Mouse (Mus musculus) c-Kit-positive CD71-positive TER-119-negative erythroid progenitor cells, embryonic 14.5 days (primary cell): Measurements from ENCODE around the gene Rpusd3.

Experiments
- DNase-seq: peaks from one replicate; pipeline ENCODE4 v3.0.0-alpha.2; 2013; ENCODE audit warnings: low read depth

Rpusd3 gene

DNA sequence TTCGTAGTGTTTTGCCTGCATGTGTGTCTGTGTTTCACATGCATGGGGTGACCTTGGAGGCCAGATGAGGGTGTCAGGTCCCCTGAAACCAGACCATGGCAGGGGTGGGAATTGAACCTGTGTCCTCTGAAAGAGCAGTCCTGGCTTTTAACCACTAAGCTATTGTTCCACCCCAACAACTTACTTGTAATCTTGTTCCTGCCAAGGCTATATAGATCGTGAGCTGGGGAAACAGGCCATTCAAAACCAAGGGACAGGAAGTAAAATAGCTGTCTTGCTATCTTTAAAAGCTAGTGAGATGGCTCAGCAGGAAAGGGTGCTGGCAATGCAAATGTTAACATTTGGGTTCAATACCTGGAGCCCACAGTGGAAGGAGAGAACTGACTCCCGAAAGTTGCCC, 10.8 kb upstream of the Rpusd3 start:
- DNase-seq, result no peak

DNA sequence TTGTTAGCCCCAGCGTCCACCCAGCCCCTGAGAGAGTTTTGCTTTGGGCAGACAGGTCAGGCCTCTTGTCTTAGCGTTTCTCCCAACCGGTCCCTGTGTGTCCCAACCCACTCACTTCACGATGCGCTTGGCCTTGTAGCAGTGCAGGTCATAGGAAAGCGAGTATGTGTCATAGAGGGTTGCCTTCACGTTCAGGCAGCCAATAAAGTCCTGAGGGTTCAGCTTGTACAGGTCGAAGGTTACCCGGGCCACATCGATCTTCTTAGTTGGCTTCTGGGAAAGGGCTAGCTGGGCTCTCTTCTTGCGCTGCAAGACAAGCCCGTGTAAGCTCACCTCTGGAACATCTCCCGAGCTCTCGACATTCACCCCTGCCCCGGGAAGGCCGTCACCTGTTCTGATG, 8.9 kb upstream of the Rpusd3 start:
- DNase-seq, result no peak

GRCm38 (mm10) chr6:113427397-113427796, 8.3 kb upstream of the Rpusd3 start:
- no peak for DNase-seq

GRCm38 (mm10) chr6:113426696-113427095, 7.6 kb upstream of the Rpusd3 start:
- DNase-seq, result no peak

- no peak for DNase-seq
Observed at GRCm38 (mm10) chr6:113424187-113424586, 5.0 kb upstream of the Rpusd3 start.

GRCm38 (mm10) chr6:113423000-113423399, 3.9 kb upstream of the Rpusd3 start:
- no peak for DNase-seq

DNA sequence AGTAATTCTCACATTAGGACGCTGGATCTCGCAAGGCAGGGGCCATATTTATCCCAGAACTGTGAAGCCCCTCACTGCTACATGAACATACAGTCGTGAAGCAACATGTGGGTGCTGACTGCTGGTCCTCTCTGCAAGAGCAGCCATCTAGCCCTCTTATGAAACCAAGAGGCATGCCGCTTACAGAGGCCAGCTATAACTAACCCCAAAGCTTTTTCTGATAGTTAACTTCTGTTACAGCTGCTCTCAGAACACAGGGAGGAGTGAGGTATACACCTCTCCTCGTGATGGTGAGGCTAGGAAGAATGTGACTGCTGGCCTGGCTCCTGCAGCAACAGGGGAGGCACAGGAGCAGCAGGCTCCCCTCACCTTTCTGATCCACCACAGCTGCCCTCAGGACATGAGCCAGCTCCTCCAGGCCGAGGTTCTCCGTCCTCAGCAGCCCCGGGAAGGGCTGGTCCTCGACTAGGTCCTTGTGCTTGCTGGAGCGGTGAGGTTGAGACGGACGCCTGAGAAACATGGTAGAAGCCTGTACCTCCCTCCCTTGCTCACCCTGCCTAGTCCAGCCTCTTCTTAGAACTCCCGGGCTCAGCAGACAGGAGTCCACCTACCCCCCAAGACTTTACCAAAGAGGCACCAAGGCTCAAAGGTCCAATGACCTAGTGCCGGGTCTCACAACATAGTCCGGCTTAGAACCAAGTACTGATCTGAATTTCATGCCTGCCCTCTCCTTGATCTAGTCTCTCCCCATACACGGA, 520 bp downstream of the Rpusd3 start:
- DNase-seq, result no peak

DNA sequence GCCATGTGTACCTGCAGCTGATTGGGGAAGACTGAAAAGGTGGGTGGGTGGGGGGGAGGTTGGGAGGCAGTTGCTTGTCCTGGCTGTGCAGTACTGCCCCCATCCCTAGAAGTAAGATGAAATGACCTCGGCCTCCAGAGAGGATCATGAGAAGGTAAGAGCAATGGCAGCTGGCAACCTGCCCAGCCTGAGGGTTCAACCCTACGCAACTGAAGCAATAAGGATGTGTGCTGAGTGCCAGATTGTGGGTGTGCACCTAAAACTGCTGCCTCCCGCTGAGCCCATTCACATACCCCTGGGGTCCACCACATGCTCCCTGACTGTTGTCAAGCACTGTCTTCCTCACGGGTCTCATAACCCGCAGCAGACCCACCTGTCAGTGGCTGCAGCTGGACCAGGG, 2.7 kb downstream of the Rpusd3 start:
- DNase-seq, result no peak

DNA sequence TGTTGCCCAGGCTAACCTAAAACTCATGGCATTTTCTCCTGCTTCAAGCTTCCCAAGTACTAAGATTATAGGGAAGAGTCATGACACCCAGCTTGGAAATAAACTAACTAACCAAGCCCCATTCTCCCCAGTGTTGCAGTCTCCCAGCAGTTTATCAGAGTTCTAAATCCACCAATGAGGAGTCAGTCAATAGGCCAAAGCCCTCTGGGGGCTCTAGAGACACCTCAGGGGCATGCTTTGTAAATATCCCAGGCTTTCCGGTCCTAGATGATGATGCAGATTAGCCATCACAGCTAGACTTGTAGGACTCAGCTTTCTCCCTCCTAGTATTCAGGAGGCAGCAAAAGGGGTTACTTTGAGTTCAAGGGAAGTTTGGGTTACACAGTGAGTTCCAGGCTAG, 9.1 kb downstream of the Rpusd3 start:
- no peak for DNase-seq

- DNase-seq, result no peak
Observed at GRCm38 (mm10) chr6:113406683-113407082, 12.5 kb downstream of the Rpusd3 start.

DNA sequence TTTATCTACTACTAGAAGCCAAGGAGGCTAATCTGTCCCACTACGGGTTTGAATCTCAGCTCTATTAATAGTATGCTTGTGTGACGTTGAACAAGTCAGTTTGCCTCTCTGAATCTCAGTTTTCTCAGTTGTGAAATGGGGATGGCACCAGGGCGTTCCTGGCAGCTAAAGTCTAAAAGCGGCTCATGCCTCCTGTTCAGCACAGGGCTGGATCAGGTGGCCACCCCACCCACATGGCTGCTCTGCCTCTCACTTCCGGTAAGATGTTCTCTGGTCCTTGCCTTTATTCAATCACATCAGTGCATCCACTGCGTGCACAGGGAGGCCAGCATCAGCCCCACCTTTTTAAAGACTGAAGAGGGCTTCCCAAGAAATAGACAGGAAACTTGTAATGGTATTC, 13.7 kb downstream of the Rpusd3 start:
- no peak for DNase-seq

- DNase-seq, result no peak
Observed at GRCm38 (mm10) chr6:113404649-113405448, 14.3 kb downstream of the Rpusd3 start.

- no peak for DNase-seq
Observed at GRCm38 (mm10) chr6:113402094-113402493, 17.0 kb downstream of the Rpusd3 start.

GRCm38 (mm10) chr6:113396270-113397030, 22.7 kb downstream of the Rpusd3 start:
- DNase-seq, result no peak

GRCm38 (mm10) chr6:113395501-113395900, 23.6 kb downstream of the Rpusd3 start:
- no peak for DNase-seq

GRCm38 (mm10) chr6:113394811-113395210, 24.3 kb downstream of the Rpusd3 start:
- DNase-seq, result no peak

DNA sequence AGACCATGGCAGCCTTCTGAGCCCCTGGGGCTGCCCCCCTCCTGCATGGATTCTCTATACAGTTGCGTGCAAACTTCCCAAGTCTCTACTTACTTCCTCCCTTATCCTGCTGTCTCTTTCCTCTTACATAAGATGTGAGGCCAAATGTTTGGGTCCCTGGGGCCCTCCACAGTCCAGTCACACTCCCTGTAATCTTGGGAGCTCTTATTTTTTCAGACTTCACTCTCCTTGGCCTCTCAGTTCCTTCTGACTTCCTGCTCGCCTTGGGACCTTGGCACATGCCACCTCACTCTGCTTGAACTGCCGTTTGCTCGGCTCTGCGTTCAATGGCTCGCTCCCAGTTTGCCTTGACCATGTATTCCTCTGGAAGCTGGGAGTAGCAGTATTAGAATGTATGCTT, 25.2 kb downstream of the Rpusd3 start:
- no peak for DNase-seq

GRCm38 (mm10) chr6:113392387-113393071, 26.6 kb downstream of the Rpusd3 start:
- no peak for DNase-seq

GRCm38 (mm10) chr6:113392015-113392386, 27.1 kb downstream of the Rpusd3 start:
- DNase-seq, result no peak

- DNase-seq, result no peak
Observed at GRCm38 (mm10) chr6:113390715-113391114, 28.4 kb downstream of the Rpusd3 start.

GRCm38 (mm10) chr6:113388960-113389359, 30.2 kb downstream of the Rpusd3 start, which contains the start of gene Ttll3:
Gene Ttll3 (plus strand): TSS chr6:113389260.
- no peak for DNase-seq

- no peak for DNase-seq
Observed at GRCm38 (mm10) chr6:113386025-113386424, 33.1 kb downstream of the Rpusd3 start.
